Mouse (Mus musculus) spleen, postnatal 10 days (tissue): Measurements from ENCODE around the gene Ttc12.

Experiments used
- DNase-seq, 2 experiments: peaks; one replicate each; pipeline ENCODE4 v3.0.0; 2021 to 2022; ENCODE audit warnings: low spot score in 2 of 2

The Ttc12 gene

DNA sequence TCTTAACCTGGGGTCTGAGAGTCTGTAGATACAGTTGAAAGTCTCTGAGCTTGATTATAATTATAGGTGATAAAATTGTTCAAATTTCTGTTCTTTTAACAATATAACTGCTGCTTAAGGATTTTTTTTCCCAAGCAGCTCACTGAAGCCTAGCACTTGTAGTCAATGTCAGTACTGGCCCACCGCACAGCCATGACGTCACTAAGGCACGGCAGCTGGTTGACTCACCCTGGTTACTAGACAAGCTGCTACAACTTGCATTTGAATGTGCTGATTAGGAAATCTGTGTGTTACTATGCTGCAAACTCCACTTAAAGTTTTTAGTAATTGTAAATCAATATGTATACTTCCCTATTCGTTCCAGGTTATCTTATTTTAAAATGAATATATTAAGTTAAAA is 4.6 kb upstream of the Ttc12 start:
- no peak for DNase-seq

- peak; percentile 66 to 79 for DNase-seq
Observed at GRCm38 (mm10) chr9:49488912-49489895, 3.2 kb upstream of the Ttc12 start.

DNA sequence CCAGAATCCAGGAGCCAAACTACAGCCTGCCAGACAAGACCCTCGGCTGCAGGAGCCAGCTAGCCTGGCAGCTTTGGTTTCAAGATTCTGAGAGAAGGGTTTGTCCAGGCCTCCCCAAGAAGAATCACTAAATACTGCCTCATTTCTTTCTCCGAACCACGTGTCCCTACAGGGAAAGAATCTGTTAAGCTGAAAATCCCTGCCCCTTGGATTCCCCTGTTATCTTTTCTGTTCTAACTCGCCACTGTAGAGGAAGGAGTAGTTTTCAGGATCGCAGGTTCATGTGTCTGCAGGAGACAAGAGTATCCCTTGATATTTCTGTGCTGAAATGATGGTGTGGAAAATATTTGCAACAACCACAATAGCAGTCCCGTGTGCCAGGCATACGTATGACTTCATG is 2.2 kb upstream of the Ttc12 start:
- no peak for DNase-seq

DNA sequence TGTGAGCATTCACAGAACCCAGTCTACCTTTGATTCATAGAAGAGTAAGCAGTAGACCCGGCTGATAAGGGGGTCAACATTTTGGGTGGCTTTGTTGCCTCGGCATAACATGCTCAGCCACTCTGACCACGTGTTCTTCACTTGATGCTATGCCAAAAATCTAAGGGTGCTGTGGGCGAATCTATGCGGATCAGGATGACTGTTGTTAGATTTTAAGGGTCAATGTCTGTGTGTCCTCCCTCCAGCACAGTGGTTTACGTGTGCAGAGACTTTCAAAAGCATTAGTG is 1.6 kb upstream of the Ttc12 start:
- DNase-seq = no peak

DNA sequence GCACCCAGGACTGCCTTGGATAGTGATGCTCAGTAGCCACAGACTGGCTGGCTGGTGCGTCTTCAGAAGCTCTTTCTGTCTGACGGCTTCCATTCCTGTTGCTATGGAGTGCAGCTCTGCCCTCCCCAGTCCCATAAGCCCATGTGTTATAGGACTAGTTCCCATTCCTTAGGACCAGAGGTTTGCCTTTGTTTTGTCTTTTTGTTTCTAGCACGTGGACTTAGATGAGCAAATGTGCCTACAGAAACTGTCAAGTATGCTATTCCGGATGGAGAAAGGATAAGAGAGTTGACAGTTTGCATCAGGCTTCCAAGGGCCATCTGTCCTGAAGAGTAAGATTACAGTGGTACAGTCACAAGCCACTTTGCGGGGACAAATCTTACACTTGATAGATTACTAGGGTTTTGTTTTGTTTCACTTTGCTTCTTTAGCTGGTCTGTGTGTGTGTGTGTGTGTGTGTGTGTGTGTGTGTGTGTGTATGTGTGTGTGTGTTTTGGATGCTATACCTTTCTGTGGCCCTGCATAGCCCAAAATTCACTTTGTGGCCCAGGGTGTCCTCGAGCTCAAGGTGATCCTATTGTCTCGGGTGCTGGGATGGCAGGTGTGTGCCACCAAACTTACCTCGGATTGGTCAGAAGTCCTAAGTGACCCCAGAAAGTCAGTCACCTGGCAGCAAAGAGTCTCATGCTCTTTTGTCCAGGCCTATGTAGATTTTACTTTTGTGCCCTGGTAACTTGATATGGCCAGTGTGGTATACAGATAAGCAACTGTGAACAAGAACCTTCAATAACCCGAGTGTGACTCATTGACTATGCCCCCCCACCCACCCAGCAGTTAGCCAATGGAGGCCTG is 1.0 kb upstream of the Ttc12 start:
- DNase-seq = no peak

DNA sequence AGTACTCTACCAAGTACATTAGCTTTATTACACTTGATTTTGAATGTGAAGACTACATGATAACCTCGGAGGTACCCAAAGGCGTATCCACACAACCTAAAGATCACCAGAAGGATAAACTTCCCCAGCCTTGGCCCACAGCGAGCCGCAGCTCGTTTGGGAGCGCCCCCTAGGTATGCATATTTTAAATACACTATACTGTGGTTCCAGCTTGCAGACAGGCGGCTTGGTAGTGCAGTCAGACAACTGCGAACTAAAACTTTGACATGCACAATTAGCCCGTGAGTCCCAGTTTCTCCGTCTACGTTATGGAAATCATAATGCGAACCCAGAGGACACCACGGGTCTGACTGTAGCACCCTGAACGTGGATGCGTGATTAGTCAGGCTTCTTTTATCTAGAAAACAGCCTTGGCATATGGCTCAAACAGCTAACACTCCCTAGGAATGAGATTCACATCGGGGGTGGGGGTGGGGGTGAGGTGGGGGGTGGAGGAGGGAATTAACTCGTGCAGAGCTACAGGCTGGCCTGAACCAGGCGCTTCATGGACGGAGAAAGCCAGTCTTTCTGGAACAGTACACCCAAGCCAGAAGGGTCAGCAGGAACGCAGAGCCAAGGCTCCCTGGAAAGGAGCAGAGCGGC is 654 bp downstream of the Ttc12 start:
- DNase-seq = no peak

GRCm38 (mm10) chr9:49483316-49483715 is 2.7 kb downstream of the Ttc12 start:
- DNase-seq = no peak

GRCm38 (mm10) chr9:49472126-49472525 is 13.9 kb downstream of the Ttc12 start:
- no peak for DNase-seq

- no peak for DNase-seq
Observed at GRCm38 (mm10) chr9:49470946-49471345, 15.1 kb downstream of the Ttc12 start.

- DNase-seq = no peak
Observed at GRCm38 (mm10) chr9:49470006-49470405, 16.0 kb downstream of the Ttc12 start.

DNA sequence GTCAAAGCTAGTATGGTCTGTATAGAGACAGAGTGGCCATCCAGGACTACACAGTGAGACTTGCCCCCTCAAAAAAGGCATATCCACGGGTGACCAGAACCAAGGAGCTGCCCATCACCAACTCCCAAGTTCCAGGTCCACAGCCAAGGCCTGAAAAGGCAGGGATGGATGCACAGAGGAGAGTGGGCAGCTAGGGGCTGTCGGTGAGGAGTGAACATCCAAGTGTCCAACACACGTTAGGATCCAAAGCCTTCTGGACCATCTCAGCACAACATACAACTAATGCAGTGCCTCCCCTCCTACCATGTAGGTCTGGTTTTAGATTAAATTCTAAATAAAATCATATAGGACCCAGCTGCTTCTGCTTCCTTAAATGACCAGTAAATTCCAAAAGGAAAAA is 29.9 kb downstream of the Ttc12 start:
- no peak for DNase-seq

DNA sequence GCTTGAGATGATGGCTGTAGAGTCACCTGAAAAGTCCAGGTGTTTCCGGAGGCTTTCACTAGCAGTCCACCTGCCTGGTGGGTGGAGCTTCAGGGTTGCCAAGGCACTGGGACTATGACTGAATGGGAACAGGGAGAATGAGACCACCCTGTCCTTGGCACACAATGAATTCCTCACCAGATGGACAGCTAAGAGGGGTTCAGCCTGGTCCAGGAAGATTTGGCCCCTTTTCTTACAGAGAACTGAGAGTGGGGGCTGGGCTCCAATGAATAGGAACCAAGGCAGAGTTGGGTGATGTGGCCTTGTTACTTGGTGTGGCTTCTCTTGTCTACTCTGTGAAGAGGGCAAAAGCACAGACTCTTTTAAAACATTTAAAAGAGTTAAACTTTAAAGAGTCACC is 33.6 kb downstream of the Ttc12 start:
- no peak for DNase-seq

GRCm38 (mm10) chr9:49450491-49450890 is 35.5 kb downstream of the Ttc12 start:
- no peak for DNase-seq

DNA sequence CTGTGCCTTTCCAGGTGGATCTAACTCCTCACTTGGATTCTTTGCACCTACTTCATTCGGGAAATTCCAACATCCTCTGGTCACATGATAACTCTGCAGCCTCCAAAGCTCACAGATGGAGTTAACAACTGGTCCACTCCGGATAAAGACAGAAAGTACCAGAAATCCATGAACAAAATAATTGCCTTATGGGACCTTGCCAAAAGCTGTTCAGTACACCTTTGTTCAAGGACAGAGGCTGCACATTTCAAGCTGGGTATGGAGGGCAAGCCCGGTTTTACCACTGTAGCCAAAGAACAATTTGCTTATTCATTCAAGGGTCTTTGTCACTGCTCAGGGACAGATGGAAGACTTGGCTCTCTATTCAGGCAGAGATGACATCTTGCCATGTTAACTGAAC is 43.4 kb downstream of the Ttc12 start:
- no peak for DNase-seq

- DNase-seq = no peak
Observed at GRCm38 (mm10) chr9:49427478-49427877, 58.5 kb downstream of the Ttc12 start.

DNA sequence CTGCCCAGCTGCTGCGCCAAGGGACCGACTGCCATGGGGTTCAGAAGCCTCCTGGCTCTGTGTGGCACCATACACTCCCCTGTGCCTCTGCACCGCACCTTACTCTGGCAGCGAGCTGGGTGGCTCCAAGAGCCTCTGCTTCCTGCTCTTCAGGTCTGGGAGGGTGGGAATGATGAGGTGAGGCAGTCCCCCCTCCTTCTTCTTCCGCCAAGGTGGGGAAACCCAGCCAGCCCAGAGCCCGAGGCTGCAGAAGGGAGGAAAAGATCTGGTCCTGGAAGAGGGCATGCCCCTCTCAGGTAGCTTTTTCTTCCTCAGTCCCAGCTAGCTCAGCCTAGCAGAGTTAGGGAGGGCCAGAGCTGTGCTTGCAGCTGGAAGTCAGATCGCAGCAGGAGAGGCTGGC is 59.1 kb downstream of the Ttc12 start, which contains the start of gene Ankk1:
Gene Ankk1, minus strand, starts transcription at position 101 of the 400 bp plus-strand sequence.
- DNase-seq = no peak

DNA sequence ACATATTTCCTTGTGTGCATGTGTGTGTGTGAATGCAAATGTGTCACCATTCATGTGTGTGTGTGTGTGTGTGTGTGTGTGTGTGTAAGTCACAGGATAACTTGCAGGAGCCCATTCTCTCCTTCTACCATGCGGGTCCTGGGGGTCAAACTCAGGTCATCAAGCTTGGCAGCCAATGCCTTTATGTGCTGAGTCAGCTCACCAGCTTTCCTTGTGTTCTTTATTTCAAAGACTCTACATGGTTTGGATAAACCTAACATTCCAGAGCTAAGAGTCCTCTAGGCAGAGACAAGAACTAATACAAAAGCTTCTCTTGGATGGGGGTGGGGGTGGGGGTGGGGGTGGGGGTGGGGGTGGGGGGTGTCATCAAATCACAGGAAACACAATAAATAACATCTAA is 60.4 kb downstream of the Ttc12 start:
- DNase-seq = no peak

GRCm38 (mm10) chr9:49423866-49424265 is 62.2 kb downstream of the Ttc12 start:
- no peak for DNase-seq

GRCm38 (mm10) chr9:49410621-49411020 is 75.4 kb downstream of the Ttc12 start:
- DNase-seq = no peak

DNA sequence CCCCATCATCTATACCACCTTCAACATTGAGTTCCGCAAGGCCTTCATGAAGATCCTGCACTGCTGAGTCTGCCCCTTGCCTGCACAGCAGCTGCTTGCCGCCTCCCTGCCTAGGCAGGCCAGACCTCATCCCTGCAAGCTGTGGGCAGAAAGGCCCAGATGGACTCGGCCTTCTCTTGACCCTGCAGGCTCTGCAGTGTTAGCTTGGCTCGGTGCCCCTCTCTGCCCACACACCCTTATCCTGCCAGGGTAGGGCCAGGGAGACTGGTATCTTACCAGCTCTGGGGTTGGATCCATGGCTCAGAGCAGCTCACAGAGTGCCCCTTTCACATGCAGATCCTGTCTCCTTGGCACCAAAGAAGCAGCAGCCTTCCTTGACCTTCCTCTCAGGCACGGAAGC is 79.0 kb downstream of the Ttc12 start:
- DNase-seq = no peak

DNA sequence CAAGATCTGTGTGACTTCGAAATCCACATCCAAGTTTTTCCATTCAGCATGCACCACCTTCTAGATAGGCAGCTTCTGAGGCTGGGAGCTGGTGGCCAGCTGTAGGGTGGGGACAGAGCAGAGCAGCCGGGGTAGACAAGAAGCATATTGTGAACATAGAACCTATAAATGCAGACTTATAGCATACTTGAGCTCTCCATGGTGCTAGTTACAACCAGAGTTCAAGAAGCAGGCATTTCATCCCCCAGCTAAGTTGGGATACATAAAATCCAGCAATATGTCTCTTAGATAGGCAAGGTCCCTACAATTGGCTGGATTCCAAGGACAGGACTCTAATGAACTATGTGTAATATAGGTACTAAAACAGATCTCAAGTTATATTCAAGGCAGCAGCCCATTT is 82.3 kb downstream of the Ttc12 start:
- no peak for DNase-seq

GRCm38 (mm10) chr9:49396006-49396405 is 90.0 kb downstream of the Ttc12 start:
- DNase-seq = no peak
